Mouse (Mus musculus) neural tube, embryonic 14.5 days (tissue): ENCODE measurements around the gene Ctnna3. TPM values are rescaled to one million over a fixed set of nuclear protein-coding genes. Genes with fewer than 3 reads are reported as not detected.

Experiments
- ATAC-seq: fragments of 200-750 bp; cut with Nextera tagmentation; 2 replicates; pipeline ENCODE4 v1.8.0; 2017; ENCODE audit warnings: low read depth, mild to moderate bottlenecking, moderate TSS enrichment, moderate library complexity
- H3K27ac ChIP-seq: fragments of 300-500 bp; sonication (generic); 2 replicates; pipeline ENCODE4 v1.5.1; 2014; ENCODE audit warnings: low read depth, mild to moderate bottlenecking, control low read depth, low read length, moderate library complexity, mixed read lengths
- H3K27me3 ChIP-seq: fragments of 300-500 bp; sonication (generic); 2 replicates; pipeline ENCODE4 v1.6.1; 2014; ENCODE audit warnings: low read length; ENCODE audit not compliant: control insufficient read depth, insufficient read depth
- H3K36me3 ChIP-seq: fragments of 300-500 bp; sonication (generic); 2 replicates; pipeline ENCODE4 v1.6.1; 2014; ENCODE audit warnings: low read length, mixed read lengths; ENCODE audit not compliant: control insufficient read depth, insufficient read depth
- H3K4me1 ChIP-seq: fragments of 300-500 bp; sonication (generic); 2 replicates; pipeline ENCODE4 v1.6.1; 2014; ENCODE audit warnings: low read length; ENCODE audit not compliant: control insufficient read depth, insufficient read depth
- H3K4me2 ChIP-seq: fragments of 300-500 bp; sonication (generic); 2 replicates; pipeline ENCODE4 v1.6.1; 2014; ENCODE audit warnings: mild to moderate bottlenecking, low read depth, low read length, control low read depth
- H3K4me3 ChIP-seq: fragments of 300-500 bp; sonication (generic); 2 replicates; pipeline ENCODE4 v1.5.1; 2014; ENCODE audit warnings: low read depth, low read length, control low read depth, mixed read lengths
- H3K9ac ChIP-seq: fragments of 300-500 bp; sonication (generic); replicated peaks from 2 replicates; pipeline ENCODE4 v1.6.1; 2014; ENCODE audit warnings: low read depth, mild to moderate bottlenecking, control low read depth, low read length, mixed read lengths
- H3K9me3 ChIP-seq: fragments of 300-500 bp; sonication (generic); 2 replicates; pipeline ENCODE4 v1.6.1; 2016; ENCODE audit warnings: low read length; ENCODE audit not compliant: control insufficient read depth
- WGBS: fragments of 180-500 bp; shearing (Covaris S2); extraction: QIAGEN DNeasy Blood & Tissue Kit; methylation state at CpG from one replicate; pipeline ENCODE4 v1.1.7; 2014; 5-methylcytosine and 5-hydroxymethylcytosine counted together
- polyA plus RNA-seq: library from polyadenylated mRNA; unstranded; fragments of >200 nt; fragmentation: Nextera tagmentation; extraction: Ambion mirVana; gene quantifications from 2 replicates; pipeline ENCODE4 v1.2.1, GENCODE M21; 2014

Gene Ctnna3
- polyA plus RNA-seq, 1 experiment from 2014 or later, result 16.5 TPM

DNA sequence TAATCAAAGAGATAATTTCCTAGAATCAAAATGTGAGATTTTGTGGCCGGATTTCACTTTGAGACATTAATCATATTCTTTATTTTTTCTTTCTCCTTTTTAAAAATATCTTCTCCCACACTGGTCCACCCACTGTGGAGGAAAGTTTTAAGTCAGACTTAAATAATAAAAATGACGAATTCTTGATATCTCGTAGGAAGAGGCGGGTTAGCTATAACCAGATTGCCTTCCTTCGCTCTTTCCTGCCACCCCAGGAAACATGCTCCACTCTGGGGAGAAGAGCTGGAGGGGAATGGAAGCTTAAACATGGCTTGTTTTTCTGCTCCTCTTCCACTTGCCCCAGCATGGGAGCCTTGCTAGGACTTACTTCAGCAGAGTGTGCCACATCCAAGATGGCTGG, 169.5 kb downstream of the Ctnna3 start:
- no peak for ATAC-seq

DNA sequence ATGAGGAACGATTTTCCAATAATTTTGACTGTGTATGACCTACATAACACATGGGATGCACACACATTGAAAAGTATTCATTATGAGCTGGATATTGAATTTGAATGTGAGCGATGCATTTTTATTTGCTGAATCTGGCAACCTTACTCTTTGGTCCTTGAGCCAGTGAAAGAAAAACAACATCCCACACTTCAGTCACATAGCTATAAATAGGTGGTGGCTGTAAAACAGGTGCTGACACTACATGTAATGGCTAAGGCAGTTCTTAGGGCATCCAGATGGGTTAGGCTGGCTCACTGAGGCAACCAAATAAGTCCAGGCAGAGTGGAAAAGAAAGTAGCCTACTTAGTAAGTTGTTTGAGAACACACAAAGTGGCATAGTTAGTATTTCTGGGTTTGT, 171.3 kb downstream of the Ctnna3 start:
- Histone ChIP-seq H3K36me3 (no peaks in the 10 kb centered on the region), H3K9me3 (no peaks in the 10 kb centered on the region), H3K4me2 (no peak overlapping the region), H3K4me3 (no peak overlapping the region), H3K27ac (no peak overlapping the region), H3K27me3 (no peaks in the 10 kb centered on the region), H3K9ac (no peak overlapping the region), H3K4me1 (no peaks in the 10 kb centered on the region)
- ATAC-seq, result no peak
- WGBS, result 81% methylated on average over 2 of the region's 2 CpGs

More for the DNA sequence above, 169.5 kb downstream of the Ctnna3 start:
- Histone ChIP-seq H3K27ac (no peak overlapping the region), H3K4me3 (no peak overlapping the region), H3K27me3 (no peaks in the 10 kb centered on the region), H3K4me1 (no peaks in the 10 kb centered on the region), H3K4me2 (no peak overlapping the region), H3K9ac (no peak overlapping the region), H3K9me3 (no peaks in the 10 kb centered on the region), H3K36me3 (no peaks in the 10 kb centered on the region)
- WGBS, result 93% methylated on average over 5 of the region's 5 CpGs

DNA sequence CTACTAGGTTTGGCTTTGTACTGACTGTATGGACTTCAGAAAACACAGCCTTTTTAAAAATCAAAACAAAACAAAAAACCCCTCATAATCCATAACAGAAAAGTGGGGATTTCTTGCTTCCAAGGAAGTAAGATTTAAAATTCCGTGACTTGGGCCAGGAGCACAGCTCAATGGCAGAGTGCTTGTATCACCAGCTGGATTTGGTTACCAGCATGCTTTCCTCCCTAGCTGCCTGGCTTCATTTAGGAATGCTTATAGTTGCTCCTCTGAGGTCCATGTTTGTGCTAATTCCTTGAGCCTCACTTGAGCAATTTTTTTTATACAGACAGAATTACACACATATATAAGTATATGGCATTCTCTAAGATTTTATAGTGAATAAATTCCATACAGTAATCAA, 198.6 kb downstream of the Ctnna3 start:
- Histone ChIP-seq H3K36me3 (no peaks in the 10 kb centered on the region), H3K27ac (no peak overlapping the region), H3K9ac (no peak overlapping the region), H3K4me1 (no peaks in the 10 kb centered on the region), H3K4me2 (no peak overlapping the region), H3K27me3 (no peaks in the 10 kb centered on the region), H3K4me3 (no peak overlapping the region), H3K9me3 (no peaks in the 10 kb centered on the region)
- WGBS, result 86% methylated on average over 1 of the region's 1 CpGs
- ATAC-seq, result no peak

DNA sequence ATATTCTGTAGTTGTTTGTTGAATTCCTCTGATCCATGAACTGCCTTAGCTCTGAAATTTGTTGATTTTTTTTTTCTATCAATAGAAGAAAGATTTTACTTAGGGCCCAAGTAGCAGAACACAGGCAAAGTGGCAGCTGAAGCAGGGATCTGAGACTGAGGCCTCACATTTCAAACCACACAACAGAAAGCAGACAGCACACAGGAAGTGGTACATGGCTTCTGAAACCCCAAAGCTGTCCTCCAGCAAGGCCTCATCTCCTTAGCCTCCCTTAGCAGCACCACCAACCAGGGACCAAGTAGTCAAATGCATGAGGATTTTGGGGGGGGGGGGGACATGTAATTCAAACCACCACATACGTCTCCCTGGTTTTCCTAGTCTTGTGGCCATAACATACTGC, 204.0 kb downstream of the Ctnna3 start:
- Histone ChIP-seq H3K4me2 (no peak overlapping the region), H3K36me3 (no peaks in the 10 kb centered on the region), H3K4me1 (no peaks in the 10 kb centered on the region), H3K9me3 (no peaks in the 10 kb centered on the region), H3K4me3 (no peak overlapping the region), H3K27me3 (no peaks in the 10 kb centered on the region), H3K9ac (no peak overlapping the region), H3K27ac (no peak overlapping the region)
- 93% methylated on average over 1 of the region's 1 CpGs for WGBS
- no peak for ATAC-seq

DNA sequence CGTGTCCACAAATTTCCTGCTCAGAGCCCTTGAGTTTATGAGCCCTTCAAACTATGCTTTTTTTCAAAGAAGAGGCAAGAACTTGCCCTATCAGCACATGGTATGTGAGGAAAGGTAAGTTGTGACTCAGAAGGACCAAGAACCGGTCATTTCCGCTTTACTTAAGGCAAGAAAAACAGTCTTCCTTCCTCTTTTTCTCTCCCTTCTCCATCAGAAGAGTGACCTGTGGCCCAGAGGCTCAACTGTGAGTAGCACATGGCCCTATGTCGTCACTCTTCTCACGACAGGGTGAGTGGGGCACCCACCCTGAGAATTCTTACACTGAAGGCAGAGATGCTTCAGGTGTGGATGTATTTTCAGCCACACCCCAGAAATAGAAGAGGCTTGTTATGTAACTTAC, 208.1 kb downstream of the Ctnna3 start:
- Histone ChIP-seq H3K4me3 (no peak overlapping the region), H3K27ac (no peak overlapping the region), H3K9ac (no peak overlapping the region), H3K4me1 (no peaks in the 10 kb centered on the region), H3K27me3 (no peaks in the 10 kb centered on the region), H3K36me3 (no peaks in the 10 kb centered on the region), H3K4me2 (no peak overlapping the region), H3K9me3 (no peaks in the 10 kb centered on the region)
- WGBS, result 89% methylated on average over 5 of the region's 5 CpGs
- no peak for ATAC-seq

DNA sequence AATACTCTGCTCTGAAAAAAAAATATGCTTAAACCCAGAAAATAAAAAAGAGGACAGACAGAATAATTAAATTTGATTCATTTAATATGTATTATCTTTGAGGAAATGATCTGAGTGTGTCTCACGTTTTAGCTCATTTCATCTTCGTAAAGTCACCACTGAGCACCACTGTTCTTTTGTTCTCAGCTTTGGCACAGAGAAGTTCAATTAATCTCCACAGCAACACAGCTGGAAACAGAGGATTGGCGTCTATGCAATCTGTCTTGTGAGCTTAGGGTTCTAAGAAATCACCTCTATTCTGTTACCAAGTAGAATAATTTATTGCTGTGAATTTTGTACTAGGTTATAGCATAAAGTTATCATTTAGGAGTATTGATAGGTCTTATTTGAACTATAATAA, 217.4 kb downstream of the Ctnna3 start:
- no peak overlapping the region for H3K27ac ChIP-seq
- no peaks in the 10 kb centered on the region for H3K27me3 ChIP-seq
- H3K4me3 ChIP-seq, result no peak overlapping the region
- H3K4me1 ChIP-seq, result no peaks in the 10 kb centered on the region
- WGBS, result 11% methylated on average over 3 of the region's 3 CpGs
- no peaks in the 10 kb centered on the region for H3K36me3 ChIP-seq
- H3K4me2 ChIP-seq, result no peak overlapping the region
- no peak overlapping the region for H3K9ac ChIP-seq
- ATAC-seq, result no peak
- H3K9me3 ChIP-seq, result no peaks in the 10 kb centered on the region

DNA sequence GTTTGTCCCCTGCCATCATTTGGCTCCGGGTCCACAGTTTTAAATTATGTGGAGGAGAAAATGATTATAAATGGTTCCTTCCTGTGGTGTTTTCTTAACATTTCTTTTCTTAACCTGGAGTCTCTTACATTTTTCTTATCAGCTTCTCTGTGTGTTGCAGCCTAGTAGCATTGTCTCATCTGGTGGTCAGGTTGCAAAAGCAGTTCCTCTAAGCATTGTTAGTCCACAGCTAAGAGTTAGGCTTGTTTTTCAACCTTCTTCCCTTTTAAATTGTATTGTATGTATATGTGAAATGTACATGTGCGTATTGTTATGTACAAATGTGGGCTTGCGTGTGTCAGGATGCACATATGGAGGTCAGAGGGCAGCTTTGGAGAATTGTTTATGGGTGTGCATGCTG, 220.4 kb downstream of the Ctnna3 start:
- Histone ChIP-seq H3K4me3 (no peak overlapping the region), H3K9ac (no peak overlapping the region), H3K27me3 (no peaks in the 10 kb centered on the region), H3K9me3 (no peaks in the 10 kb centered on the region), H3K4me2 (no peak overlapping the region), H3K27ac (no peak overlapping the region), H3K4me1 (no peaks in the 10 kb centered on the region), H3K36me3 (no peaks in the 10 kb centered on the region)
- 86% methylated on average over 3 of the region's 3 CpGs for WGBS
- ATAC-seq, result no peak

DNA sequence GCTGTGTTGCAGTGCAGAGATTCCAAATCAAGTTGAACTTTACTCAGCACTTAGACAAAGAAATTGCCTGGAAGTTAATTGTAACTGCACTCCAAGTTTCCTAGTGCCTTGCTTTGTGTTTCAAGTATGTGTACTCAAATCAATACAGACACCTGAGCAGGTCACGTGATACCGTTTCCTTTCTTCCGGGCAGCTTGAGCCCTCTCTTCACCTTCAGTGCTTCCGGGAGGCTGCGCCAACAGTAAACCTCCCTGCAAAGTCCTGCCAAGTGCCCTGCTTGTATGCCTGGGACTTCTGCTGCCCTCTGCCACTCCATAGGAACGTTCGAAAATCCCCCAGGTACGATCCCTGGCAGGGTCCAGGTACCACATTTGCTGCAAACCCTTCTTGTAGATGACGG, 223.0 kb downstream of the Ctnna3 start:
- WGBS, result 87% methylated on average over 9 of the region's 9 CpGs
- no peak overlapping the region for H3K27ac ChIP-seq
- H3K36me3 ChIP-seq, result no peaks in the 10 kb centered on the region
- no peak overlapping the region for H3K4me3 ChIP-seq
- H3K4me1 ChIP-seq, result no peaks in the 10 kb centered on the region
- no peaks in the 10 kb centered on the region for H3K27me3 ChIP-seq
- H3K9ac ChIP-seq, result no peak overlapping the region
- no peaks in the 10 kb centered on the region for H3K9me3 ChIP-seq
- H3K4me2 ChIP-seq, result no peak overlapping the region
- ATAC-seq, result no peak

DNA sequence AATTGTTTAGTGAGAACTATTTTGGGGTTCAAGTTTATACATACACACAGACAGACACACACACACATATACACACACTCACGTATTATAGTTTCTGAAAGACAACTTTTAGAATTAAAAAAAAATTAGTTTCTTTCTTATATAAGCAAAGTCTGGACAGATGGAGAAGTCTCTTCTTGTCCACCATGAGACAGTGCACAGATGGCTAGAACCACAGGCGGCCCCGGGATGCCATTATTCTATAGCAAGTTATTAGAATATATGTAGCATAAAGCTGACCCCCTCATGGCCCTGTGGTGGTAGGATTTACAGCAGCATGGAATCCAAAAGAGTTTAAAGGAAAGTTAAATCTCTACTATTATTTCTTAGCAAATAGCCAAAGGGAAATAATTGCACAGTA, 223.7 kb downstream of the Ctnna3 start:
- Histone ChIP-seq H3K9me3 (no peaks in the 10 kb centered on the region), H3K27me3 (no peaks in the 10 kb centered on the region), H3K27ac (no peak overlapping the region), H3K9ac (no peak overlapping the region), H3K4me2 (no peak overlapping the region), H3K36me3 (no peaks in the 10 kb centered on the region), H3K4me1 (no peaks in the 10 kb centered on the region), H3K4me3 (no peak overlapping the region)
- 90% methylated on average over 3 of the region's 3 CpGs for WGBS
- no peak for ATAC-seq

DNA sequence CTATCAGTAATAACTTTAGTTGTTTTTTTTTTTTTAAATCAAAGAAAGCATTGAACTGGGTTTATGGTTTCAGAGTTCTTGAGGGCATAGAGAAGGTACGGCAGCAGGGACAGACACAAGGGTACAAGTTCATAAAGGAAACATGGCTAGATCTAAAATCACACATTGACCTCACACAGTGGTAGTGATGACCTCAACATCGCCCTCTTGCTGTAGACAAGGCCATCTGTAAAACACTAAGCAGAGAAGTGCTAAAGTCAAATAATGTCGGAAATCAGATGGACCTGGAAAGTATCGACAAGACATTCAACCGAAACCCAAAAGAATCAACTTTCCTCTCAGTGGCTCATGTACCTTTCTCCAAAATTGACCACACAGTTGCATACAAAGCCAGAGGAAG, 224.7 kb downstream of the Ctnna3 start:
- Histone ChIP-seq H3K4me3 (no peak overlapping the region), H3K9me3 (no peaks in the 10 kb centered on the region), H3K9ac (no peak overlapping the region), H3K27me3 (no peaks in the 10 kb centered on the region), H3K4me1 (no peaks in the 10 kb centered on the region), H3K4me2 (no peak overlapping the region), H3K36me3 (no peaks in the 10 kb centered on the region), H3K27ac (no peak overlapping the region)
- 96% methylated on average over 5 of the region's 5 CpGs for WGBS
- ATAC-seq, result no peak
